Mouse (Mus musculus): ENCODE results near the gene Fam168a. TPM values are rescaled to one million over a fixed set of nuclear protein-coding genes. Genes with fewer than 3 reads are reported as not detected.

Gene Fam168a
- polyA plus RNA-seq, 1 experiment from 2014 or later: 33.3 TPM

DNA sequence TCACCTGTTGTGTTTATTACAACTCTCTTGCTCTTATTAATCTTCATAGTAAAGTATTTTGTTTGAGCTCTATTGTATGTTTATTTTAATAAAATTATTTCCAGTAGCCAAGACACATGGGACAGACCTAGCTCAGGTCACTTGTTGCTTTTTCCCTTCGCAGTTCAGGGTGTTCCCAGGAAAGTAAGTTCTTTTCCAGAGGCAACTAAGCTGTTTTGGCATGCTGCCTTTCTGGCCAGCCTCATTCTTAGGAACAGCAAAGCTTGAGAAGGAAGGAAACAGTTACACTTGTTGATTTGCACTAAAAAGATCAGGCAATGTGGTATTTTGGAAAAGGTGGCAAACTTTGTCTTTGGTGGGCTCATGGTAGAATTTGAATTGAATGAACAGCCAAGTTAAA is 81.9 kb downstream of the Fam168a start:
- H3K9ac ChIP-seq: no peak overlapping the region
- 76% methylated on average over 1 of the region's 1 CpGs for WGBS
- no peaks in the 10 kb centered on the region for H3K9me3 ChIP-seq
- no peaks in the 10 kb centered on the region for H3K27me3 ChIP-seq (replicated peaks)
- H3K36me3 ChIP-seq: no peaks in the 10 kb centered on the region
- no peak for ATAC-seq (ENCODE audit: insufficient read depth, low FRiP score, low read depth)
- no peak overlapping the region for H3K4me2 ChIP-seq
- H3K4me1 ChIP-seq: no peaks in the 10 kb centered on the region
- H3K27ac ChIP-seq: no peak overlapping the region
- H3K4me3 ChIP-seq (replicated peaks): no peak overlapping the region

DNA sequence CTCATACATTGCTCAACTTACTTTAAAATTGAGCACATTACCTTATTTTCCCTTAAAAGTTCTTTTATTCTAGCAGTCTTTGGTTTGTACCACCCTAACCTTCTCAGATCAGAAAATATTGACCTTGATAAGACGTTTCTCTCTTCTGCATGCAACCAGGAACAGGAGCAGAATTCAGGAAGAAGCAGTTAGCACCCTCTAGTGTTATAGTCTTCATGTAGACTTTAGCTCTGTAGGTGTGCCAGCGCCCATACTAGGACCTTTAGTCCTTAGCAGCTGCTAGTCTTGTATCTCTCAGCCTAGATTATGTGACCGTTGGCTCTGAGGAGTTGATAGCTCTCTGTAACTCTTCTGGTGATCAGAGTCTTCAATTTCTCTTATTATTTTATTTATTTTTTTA is 92.4 kb downstream of the Fam168a start:
- Histone ChIP-seq H3K27me3 (replicated peaks) (no peaks in the 10 kb centered on the region), H3K4me3 (replicated peaks) (no peak overlapping the region), H3K27ac (no peak overlapping the region), H3K9me3 (no peaks in the 10 kb centered on the region), H3K4me2 (no peak overlapping the region), H3K4me1 (no peaks in the 10 kb centered on the region), H3K36me3 (no peaks in the 10 kb centered on the region), H3K9ac (no peak overlapping the region)
- WGBS: 50% methylated on average over 3 of the region's 3 CpGs
- ATAC-seq (ENCODE audit: insufficient read depth, low FRiP score, low read depth): no peak; the same call in 1 of the 2 replicates

DNA sequence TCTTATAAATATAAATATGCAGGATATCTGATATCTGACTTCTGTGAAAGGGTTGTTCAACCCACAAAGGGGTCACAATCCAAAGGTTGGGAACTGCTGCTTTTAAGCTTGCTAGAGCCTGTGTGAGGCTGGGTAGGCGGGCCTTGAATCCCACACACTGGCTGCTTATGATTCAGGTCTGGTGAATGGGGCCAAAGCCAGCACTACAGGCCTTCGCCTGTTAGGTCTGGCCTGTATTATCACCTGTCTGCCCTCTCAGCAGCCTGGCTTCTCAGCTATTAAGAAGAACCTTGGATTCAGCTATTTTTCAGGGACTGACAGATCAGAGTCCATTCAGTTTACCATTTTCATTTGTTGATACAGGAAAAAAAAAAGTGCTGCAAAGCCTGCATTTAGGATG is 99.0 kb downstream of the Fam168a start:
- Histone ChIP-seq H3K9me3 (no peaks in the 10 kb centered on the region), H3K4me3 (replicated peaks) (no peak overlapping the region), H3K9ac (no peak overlapping the region), H3K4me2 (no peak overlapping the region), H3K36me3 (no peaks in the 10 kb centered on the region), H3K4me1 (no peaks in the 10 kb centered on the region), H3K27me3 (replicated peaks) (no peaks in the 10 kb centered on the region), H3K27ac (no peak overlapping the region)
- ATAC-seq (ENCODE audit: insufficient read depth, low FRiP score, low read depth): no peak
- WGBS: 76% methylated on average over 2 of the region's 2 CpGs

DNA sequence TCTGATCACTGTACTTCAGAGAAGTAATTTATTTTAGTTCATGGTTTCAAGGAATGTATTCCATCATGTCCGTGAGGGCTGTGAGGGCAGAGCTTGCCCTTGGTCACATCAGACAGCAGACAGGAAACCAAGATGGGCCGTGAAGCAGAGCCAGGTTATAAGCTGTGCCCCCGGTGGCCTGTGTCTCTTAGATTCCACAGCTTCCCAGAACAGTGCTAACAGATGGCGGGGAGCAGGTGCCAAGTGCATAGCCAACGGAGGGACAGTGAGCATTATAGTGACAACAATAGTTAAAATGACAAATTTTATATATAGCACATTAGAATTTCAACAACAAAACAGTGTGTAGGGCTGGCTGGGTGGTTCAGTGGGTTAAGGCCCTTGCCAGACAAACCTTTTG is 105.5 kb downstream of the Fam168a start:
- H3K36me3 ChIP-seq: no peaks in the 10 kb centered on the region; the same call in 1 of the 2 replicates
- ATAC-seq (ENCODE audit: insufficient read depth, low FRiP score, low read depth): no peak
- no peaks in the 10 kb centered on the region for H3K27me3 ChIP-seq (replicated peaks)
- H3K4me2 ChIP-seq: no peak overlapping the region
- H3K9me3 ChIP-seq: no peaks in the 10 kb centered on the region
- H3K9ac ChIP-seq: no peak overlapping the region
- WGBS: 81% methylated on average over 5 of the region's 5 CpGs
- H3K27ac ChIP-seq: no peak overlapping the region
- no peaks in the 10 kb centered on the region for H3K4me1 ChIP-seq
- H3K4me3 ChIP-seq (replicated peaks): no peak overlapping the region

DNA sequence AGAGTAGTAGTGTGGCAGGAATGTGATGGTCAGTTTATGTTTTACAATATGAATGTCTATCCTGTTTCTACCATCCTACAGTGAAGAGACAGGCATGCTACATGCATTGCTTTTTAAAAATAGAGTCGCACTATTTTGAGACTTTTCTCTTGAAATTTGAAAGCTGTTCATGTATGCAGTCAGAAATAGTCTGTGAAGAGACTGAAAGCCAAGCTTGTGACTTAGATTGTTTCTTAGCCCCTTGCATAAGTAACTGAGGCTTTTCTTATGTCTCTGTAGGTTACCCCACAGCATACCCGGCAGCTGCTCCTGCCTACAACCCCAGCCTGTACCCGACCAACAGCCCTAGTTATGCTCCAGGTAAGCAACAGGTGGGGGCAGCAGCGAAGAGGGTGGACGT is 106.2 kb downstream of the Fam168a start:
- 77% methylated on average over 5 of the region's 5 CpGs for WGBS

DNA sequence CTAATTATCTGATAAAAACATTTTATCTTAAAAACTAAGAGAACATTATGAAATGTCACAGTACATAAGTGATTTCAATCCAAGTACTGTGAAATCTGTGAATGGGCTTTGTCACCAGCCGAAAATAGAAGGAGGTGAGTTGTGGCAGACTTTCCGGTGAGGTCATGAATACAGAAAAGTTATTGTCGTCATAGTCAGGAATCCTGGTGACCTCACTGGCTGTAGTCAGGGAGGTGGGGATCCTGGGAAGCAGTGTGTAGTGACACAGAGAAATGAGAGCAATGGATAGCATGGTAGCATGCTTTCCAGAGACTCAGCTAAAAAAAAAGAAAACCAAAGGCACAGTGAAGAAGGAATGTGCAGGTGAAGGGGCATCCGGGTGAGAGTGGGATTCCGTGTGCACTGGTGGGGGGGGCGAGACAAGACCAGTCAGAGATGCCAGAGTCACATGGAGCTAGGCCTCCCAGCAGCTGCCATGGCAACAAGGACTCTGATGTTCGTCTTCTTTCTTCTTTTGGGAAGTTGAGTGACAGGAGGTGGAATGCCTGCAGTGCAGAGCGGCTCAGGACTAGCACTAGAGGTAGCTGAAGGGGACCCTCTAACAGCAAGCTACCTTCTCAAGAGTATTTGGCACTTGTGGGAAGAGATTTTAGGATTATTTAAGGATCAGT is 109.6 kb downstream of the Fam168a start:
- H3K9ac ChIP-seq: no peak overlapping the region
- no peak overlapping the region for H3K27ac ChIP-seq
- H3K4me3 ChIP-seq (replicated peaks): no peak overlapping the region
- no peaks in the 10 kb centered on the region; the same call in 1 of the 2 replicates for H3K36me3 ChIP-seq
- H3K4me1 ChIP-seq: no peaks in the 10 kb centered on the region
- no peaks in the 10 kb centered on the region for H3K27me3 ChIP-seq (replicated peaks)
- H3K9me3 ChIP-seq: no peaks in the 10 kb centered on the region
- ATAC-seq (ENCODE audit: insufficient read depth, low FRiP score, low read depth): no peak
- no peak overlapping the region for H3K4me2 ChIP-seq
- WGBS: 60% methylated on average over 8 of the region's 8 CpGs

More for the DNA sequence above, 106.2 kb downstream of the Fam168a start:
- Histone ChIP-seq H3K36me3 (no peaks in the 10 kb centered on the region; the same call in 1 of the 2 replicates), H3K27me3 (replicated peaks) (no peaks in the 10 kb centered on the region), H3K9me3 (no peaks in the 10 kb centered on the region), H3K27ac (no peak overlapping the region), H3K4me3 (replicated peaks) (no peak overlapping the region), H3K4me1 (no peaks in the 10 kb centered on the region), H3K9ac (no peak overlapping the region), H3K4me2 (no peak overlapping the region)
- ATAC-seq (ENCODE audit: insufficient read depth, low FRiP score, low read depth): no peak

DNA sequence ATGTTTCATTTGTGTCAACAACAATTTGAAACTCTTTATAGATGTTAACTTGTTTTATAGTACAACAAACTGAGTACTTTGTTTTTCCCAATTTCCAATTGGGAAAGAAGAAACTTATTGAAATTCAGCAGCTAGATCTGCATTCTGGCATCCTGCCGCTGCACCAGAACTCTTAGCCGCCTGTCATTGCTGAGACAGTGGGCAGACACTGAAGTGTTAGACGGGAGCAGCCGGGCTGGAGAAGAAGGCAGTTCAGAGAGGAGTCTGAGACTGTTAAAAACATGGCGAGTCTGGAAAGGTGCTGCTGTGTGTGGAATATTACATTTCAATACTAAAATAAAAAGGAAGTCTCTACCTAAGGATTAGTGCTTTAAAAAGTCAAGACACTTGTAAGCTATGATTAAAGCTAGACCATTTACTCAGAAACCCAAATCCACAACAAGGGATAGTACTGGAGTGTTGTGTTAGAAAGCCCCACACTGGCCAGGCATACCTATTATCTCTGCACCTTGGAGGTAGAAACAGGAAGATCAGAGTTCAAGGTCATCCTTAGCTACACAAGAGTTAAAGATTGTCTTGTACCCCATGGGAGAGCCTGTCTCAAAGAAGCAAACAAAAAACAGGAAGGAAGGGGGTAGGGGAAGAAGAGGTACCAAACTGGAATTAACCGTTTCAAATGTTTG is 110.5 kb downstream of the Fam168a start:
- WGBS: 64% methylated on average over 6 of the region's 6 CpGs
- Histone ChIP-seq H3K27ac (no peak overlapping the region), H3K36me3 (no peaks in the 10 kb centered on the region; the same call in 1 of the 2 replicates), H3K4me2 (no peak overlapping the region), H3K9me3 (no peaks in the 10 kb centered on the region), H3K27me3 (replicated peaks) (no peaks in the 10 kb centered on the region), H3K4me3 (replicated peaks) (no peak overlapping the region), H3K9ac (no peak overlapping the region), H3K4me1 (no peaks in the 10 kb centered on the region)
- ATAC-seq (ENCODE audit: insufficient read depth, low FRiP score, low read depth): no peak

DNA sequence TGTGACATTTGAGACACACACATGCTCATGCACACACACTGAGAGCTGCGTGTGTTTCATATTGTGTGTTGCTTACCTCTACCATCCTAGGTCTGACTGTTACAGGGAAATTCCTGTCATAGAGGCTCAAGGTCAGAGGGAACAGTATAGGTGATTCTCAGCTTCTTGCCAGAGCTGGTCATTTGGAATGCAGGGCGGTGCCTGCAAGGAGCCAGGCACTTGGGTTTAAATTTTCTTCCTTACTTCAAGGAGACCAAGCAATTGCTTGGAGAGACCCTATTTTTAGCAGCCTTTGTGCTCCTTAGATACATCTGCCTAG is 111.0 kb downstream of the Fam168a start:
- no peak overlapping the region for H3K9ac ChIP-seq
- no peaks in the 10 kb centered on the region for H3K27me3 ChIP-seq (replicated peaks)
- WGBS: 81% methylated on average over 2 of the region's 2 CpGs
- H3K36me3 ChIP-seq: no peaks in the 10 kb centered on the region; the same call in 1 of the 2 replicates
- no peak overlapping the region for H3K4me3 ChIP-seq (replicated peaks)
- H3K9me3 ChIP-seq: no peaks in the 10 kb centered on the region
- H3K27ac ChIP-seq: no peak overlapping the region
- ATAC-seq (ENCODE audit: insufficient read depth, low FRiP score, low read depth): no peak
- no peak overlapping the region for H3K4me2 ChIP-seq
- no peaks in the 10 kb centered on the region for H3K4me1 ChIP-seq

DNA sequence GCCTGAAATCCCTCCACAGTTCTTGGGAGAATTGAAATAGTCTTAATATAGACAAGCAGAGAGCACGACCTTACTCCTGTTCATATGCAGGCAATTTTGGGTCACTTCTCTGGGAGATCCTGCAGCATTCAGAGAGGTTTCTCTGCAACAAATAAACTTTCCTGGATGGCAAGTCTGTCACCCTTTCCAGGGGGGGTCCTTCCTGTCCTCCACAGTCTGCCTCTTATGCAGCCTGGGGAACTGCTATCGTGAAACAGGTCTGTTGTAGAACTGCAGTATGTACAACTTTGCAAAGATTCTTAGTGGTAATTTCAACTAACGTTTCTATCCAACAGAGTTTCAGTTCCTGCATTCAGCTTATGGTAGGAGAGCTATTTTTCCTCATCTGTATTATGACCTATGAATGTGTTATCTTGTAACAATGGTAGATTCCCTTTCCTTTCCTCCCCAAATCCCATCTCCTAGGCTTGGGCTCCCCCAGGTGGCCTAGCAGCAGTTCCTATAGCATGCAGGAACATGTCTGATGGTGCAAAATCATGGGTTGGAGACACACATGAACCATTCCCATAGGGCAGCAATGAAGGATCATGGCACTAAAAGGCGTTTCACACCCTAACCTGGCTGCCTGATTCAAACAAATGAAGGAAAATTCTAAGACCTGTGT is 112.1 kb downstream of the Fam168a start:
- H3K9ac ChIP-seq: no peak overlapping the region
- WGBS: 79% methylated on average over 4 of the region's 4 CpGs
- no peak overlapping the region for H3K4me3 ChIP-seq (replicated peaks)
- H3K36me3 ChIP-seq: no peaks in the 10 kb centered on the region
- no peaks in the 10 kb centered on the region for H3K9me3 ChIP-seq
- no peaks in the 10 kb centered on the region for H3K4me1 ChIP-seq
- H3K27me3 ChIP-seq (replicated peaks): no peaks in the 10 kb centered on the region
- no peak overlapping the region for H3K27ac ChIP-seq
- H3K4me2 ChIP-seq: no peak overlapping the region
- no peak for ATAC-seq (ENCODE audit: insufficient read depth, low FRiP score, low read depth)

DNA sequence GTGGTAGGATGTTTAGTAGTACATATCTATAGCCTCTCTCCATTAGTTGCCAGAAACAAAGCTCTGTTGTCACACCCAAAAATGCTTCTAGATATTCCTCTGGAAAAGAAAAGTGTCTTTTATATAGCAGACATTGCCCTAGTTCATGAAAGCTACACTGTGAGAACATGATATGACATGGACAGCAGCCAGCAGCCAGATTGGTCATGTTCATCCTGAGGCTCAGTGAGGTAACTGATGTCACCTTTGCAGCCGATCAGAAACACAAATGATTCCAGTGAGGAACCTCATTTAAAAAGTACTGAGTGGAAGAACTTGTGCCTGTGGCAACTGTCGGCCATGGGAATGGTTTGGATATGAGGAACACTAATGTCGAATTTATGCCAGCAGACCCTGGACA is 118.2 kb downstream of the Fam168a start:
- WGBS: 91% methylated on average over 3 of the region's 3 CpGs
- no peak overlapping the region for H3K4me3 ChIP-seq (replicated peaks)
- H3K9ac ChIP-seq: no peak overlapping the region
- no peak overlapping the region for H3K27ac ChIP-seq
- no peaks in the 10 kb centered on the region for H3K9me3 ChIP-seq
- ATAC-seq (ENCODE audit: insufficient read depth, low FRiP score, low read depth): no peak
- no peak overlapping the region for H3K4me2 ChIP-seq
- H3K4me1 ChIP-seq: no peaks in the 10 kb centered on the region
- H3K36me3 ChIP-seq: no peaks in the 10 kb centered on the region
- no peaks in the 10 kb centered on the region for H3K27me3 ChIP-seq (replicated peaks)

DNA sequence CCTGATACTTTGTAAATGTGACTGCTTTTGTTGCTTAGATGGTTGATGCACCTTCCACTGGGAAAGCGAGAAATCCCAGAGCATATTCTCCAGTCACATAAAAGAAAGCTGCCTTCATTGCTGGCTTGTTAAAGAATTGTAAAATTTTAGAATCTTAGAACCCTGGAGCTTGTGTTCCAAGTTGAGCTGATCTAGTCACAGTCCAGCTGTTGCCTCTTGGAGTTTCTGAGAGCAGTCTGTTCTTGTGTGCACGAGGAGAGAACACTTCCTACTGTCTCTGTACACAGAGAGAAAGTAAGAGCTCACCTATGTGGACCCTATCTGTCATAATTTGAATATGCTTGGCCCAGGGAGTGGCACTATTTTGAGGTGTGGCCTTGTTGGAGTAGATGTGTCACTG is 122.1 kb downstream of the Fam168a start:
- Histone ChIP-seq H3K27me3 (replicated peaks) (no peaks in the 10 kb centered on the region), H3K9ac (no peak overlapping the region), H3K4me3 (replicated peaks) (no peak overlapping the region), H3K27ac (no peak overlapping the region), H3K36me3 (no peaks in the 10 kb centered on the region), H3K4me1 (no peaks in the 10 kb centered on the region), H3K4me2 (no peak overlapping the region), H3K9me3 (no peaks in the 10 kb centered on the region)
- 84% methylated on average over 2 of the region's 2 CpGs for WGBS
- no peak for ATAC-seq (ENCODE audit: insufficient read depth, low FRiP score, low read depth)

DNA sequence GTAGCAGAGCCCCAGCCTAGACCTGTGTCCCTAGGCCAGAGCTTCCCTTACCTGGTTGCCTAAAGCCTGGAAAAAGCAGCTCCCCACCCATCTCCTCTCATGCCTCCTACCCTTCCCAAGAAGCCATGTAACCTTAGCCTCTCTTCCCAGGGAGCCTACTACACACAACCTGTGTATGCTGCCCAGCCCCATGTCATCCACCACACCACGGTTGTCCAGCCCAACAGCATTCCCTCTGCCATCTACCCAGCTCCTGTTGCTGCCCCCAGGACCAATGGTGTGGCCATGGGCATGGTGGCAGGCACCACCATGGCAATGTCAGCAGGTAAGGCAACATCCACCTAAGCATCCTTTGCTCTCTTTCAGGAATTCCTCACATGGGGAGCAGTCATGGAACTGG is 127.4 kb downstream of the Fam168a start:
- H3K9ac ChIP-seq: no peak overlapping the region
- WGBS: 71% methylated on average over 1 of the region's 1 CpGs
- ATAC-seq (ENCODE audit: insufficient read depth, low FRiP score, low read depth): no peak
- H3K4me3 ChIP-seq (replicated peaks): no peak overlapping the region
- H3K36me3 ChIP-seq: peaks cover 4% of the 10 kb centered on the region; the same call in 1 of the 2 replicates
- H3K9me3 ChIP-seq: no peaks in the 10 kb centered on the region
- no peaks in the 10 kb centered on the region for H3K27me3 ChIP-seq (replicated peaks)
- no peak overlapping the region for H3K27ac ChIP-seq
- H3K4me1 ChIP-seq: no peaks in the 10 kb centered on the region
- no peak overlapping the region for H3K4me2 ChIP-seq

Data from stomach, embryonic 15.5 days (tissue).